Mouse (Mus musculus): Measurements from ENCODE around the gene Ganc. TPM values are rescaled to one million over a fixed set of nuclear protein-coding genes. Genes with fewer than 3 reads are reported as not detected.

Gene Ganc
- total RNA-seq, 2 experiments from 2014 or later: 42.6 to 44.0 TPM

- DNase-seq (ENCODE audit: low spot score in 2 of 2): no peak
These were observed 97.6 kb downstream of the Ganc start for GRCm38 (mm10) chr2:120501136-120501918.

DNA sequence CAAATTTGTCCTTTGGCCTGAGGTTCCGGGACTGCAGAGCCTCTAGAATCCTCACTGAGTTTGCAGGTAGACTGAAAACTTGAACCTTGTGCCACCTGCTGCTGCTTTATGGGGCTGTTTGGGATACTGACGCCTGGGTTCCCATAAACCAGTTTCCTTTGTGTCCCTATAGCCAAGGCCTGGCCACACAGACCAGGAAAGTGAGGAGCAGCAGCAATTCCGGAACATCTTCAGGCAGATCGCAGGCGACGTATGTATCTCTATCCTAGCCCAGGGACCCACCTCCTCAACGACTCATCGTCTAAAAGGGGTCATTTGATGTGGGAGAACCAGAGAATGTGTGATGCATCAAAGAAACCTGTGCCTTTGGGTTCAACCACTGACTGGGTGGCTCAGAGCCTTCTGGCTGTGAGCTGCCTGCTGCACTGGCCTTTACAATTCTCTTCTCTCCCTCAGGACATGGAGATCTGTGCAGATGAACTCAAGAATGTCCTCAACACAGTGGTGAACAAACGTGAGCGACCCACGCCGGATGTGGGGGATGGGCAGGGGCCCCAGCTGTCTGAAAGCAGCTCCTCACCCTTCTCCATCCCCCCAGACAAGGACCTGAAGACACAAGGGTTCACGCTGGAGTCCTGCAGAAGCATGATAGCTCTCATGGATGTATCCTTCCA lies 98.4 kb downstream of the Ganc start:
- DNase-seq (ENCODE audit: low spot score in 2 of 2): no peak

GRCm38 (mm10) chr2:120502605-120502990 lies 98.9 kb downstream of the Ganc start:
- no peak for DNase-seq (ENCODE audit: low spot score in 2 of 2)

- no peak for DNase-seq (ENCODE audit: low spot score in 2 of 2)
These were observed 99.4 kb downstream of the Ganc start for GRCm38 (mm10) chr2:120503094-120503493.

GRCm38 (mm10) chr2:120503992-120504391 lies 100.3 kb downstream of the Ganc start:
- DNase-seq (ENCODE audit: low spot score in 2 of 2): no peak

Other genes starting within 250 kb of the Ganc start
- 10 to 100 TPM; 34.4 to 39.2 TPM for gene Ehd4, start 249.3 kb upstream of the Ganc start, total RNA-seq (2021)
- gene Pla2g4e, start 158.6 kb upstream of the Ganc start, total RNA-seq (2021): under 1 TPM; 0.36 to 0.38 TPM
- under 1 TPM in 1 of 2 experiments, not detected in 1; 0.20 TPM for gene Pla2g4d, start 114.7 kb upstream of the Ganc start, total RNA-seq (2021)
- gene Pla2g4f, start 89.7 kb upstream of the Ganc start, total RNA-seq (2021): not detected
- 10 to 100 TPM; 42.9 to 56.6 TPM for gene Vps39, start 50.8 kb upstream of the Ganc start, total RNA-seq (2021)
- 10 to 100 TPM; 37.9 to 49.9 TPM for gene Tmem87a, start 217 bp downstream of the Ganc start, total RNA-seq (2021)
- under 1 TPM in 1 of 2 experiments, not detected in 1; 0.61 TPM for gene Capn3, start 52.1 kb downstream of the Ganc start, total RNA-seq (2021)
- 100 to 1,000 TPM; 103 to 117 TPM for gene Zfp106, start 159.9 kb downstream of the Ganc start, total RNA-seq (2021)
- 10 to 100 TPM; 62.0 to 63.1 TPM for gene Snap23, start 163.8 kb downstream of the Ganc start, total RNA-seq (2021)
- gene Haus2, start 205.5 kb downstream of the Ganc start, total RNA-seq (2021): 1 to 10 TPM; 9.0 to 9.3 TPM
- 10 to 100 TPM; 12.5 to 12.8 TPM for gene Lrrc57, start 205.6 kb downstream of the Ganc start, total RNA-seq (2021)
- gene Stard9, start 225.2 kb downstream of the Ganc start, total RNA-seq (2021): 1 to 10 TPM; 6.2 to 8.0 TPM

Measured in adrenal gland, adult 18-20 months (tissue).